Mouse (Mus musculus) adrenal gland, postnatal 36 days (tissue): ENCODE results near the gene Ninj1. TPM values are rescaled to one million over a fixed set of nuclear protein-coding genes. Genes with fewer than 3 reads are reported as not detected.
A peak's percentile ranks its signal among the peaks of the same experiment; 100 is the strongest.

Source experiments
- DNase-seq, 2 experiments: peaks; one replicate each; pipeline ENCODE4 v3.0.0; 2021; ENCODE audit warnings: mixed read lengths in 1 of 2
- total RNA-seq, 2 experiments: library from RNA; stranded (reverse); gene quantifications; 2 replicates each; pipeline ENCODE4 v1.2.3; 2021

The Ninj1 gene
- total RNA-seq, 2 experiments from 2014 or later, result 51.1 to 61.4 TPM

GRCm38 (mm10) chr13:49233792-49234572, 46.7 kb downstream of the Ninj1 start:
- DNase-seq, result no peak

- no peak for DNase-seq
Observed at GRCm38 (mm10) chr13:49234711-49235110, 47.4 kb downstream of the Ninj1 start.

GRCm38 (mm10) chr13:49237617-49238016, 50.3 kb downstream of the Ninj1 start:
- no peak for DNase-seq

- DNase-seq, result no peak
Observed at GRCm38 (mm10) chr13:49238737-49239136, 51.5 kb downstream of the Ninj1 start.

GRCm38 (mm10) chr13:49242321-49243065, 55.2 kb downstream of the Ninj1 start:
- peak in 1 of 2 experiments; percentile 43 for DNase-seq

GRCm38 (mm10) chr13:49243492-49243891, 56.2 kb downstream of the Ninj1 start:
- DNase-seq, result no peak

- DNase-seq, result peak in 1 of 2 experiments; percentile 58
Observed at GRCm38 (mm10) chr13:49245251-49245650, 58.0 kb downstream of the Ninj1 start.

Other genes starting within 250 kb of the Ninj1 start
- 100 to 1,000 TPM; 182 to 184 TPM for gene Fam120a, start 219.5 kb upstream of the Ninj1 start, total RNA-seq
- 1 to 10 TPM; 2.0 TPM for gene Wnk2, start 39.5 kb upstream of the Ninj1 start, total RNA-seq
- 10 to 100 TPM; 70.5 to 73.8 TPM for gene Card19, start 28.6 kb downstream of the Ninj1 start, total RNA-seq
- 10 to 100 TPM in 1 of 2 experiments, 1 to 10 TPM in 1; 1.2 to 36.5 TPM for gene Susd3, start 61.2 kb downstream of the Ninj1 start, total RNA-seq
- gene Fgd3, start 132.8 kb downstream of the Ninj1 start, total RNA-seq, result 1 to 10 TPM; 2.7 to 5.3 TPM
- 10 to 100 TPM; 34.8 to 44.6 TPM for gene Bicd2, start 154.1 kb downstream of the Ninj1 start, total RNA-seq
- 10 to 100 TPM; 33.1 to 49.4 TPM for gene Ippk, start 233.8 kb downstream of the Ninj1 start, total RNA-seq